Mouse (Mus musculus) MEL (cell line): ENCODE data around the gene 9530077C05Rik.

Source experiments
- CTCF ChIP-seq, 3 experiments: IDR thresholded peaks in 2 of 3; conservative IDR thresholded peaks in 1 of 3; 2 replicates each; pipeline ENCODE4 v1.5.1; 2011 to 2012; ENCODE audit warnings: low read length in 3 of 3, low read depth in 2 of 3, mild to moderate bottlenecking in 2 of 3, improper control_type of control experiment in 1 of 3, inconsistent platforms in 1 of 3, mixed read lengths in 1 of 3, moderate library complexity in 1 of 3; ENCODE audit not compliant: control insufficient read depth in 1 of 3, insufficient read depth in 1 of 3, poor library complexity in 1 of 3, severe bottlenecking in 1 of 3
- JUND ChIP-seq: IDR thresholded peaks from 2 replicates; pipeline ENCODE4 v1.6.1; 2011; ENCODE audit warnings: low read depth, mild to moderate bottlenecking, improper control_type of control experiment, low read length
- MYB ChIP-seq: IDR thresholded peaks from 2 replicates; pipeline ENCODE4 v1.6.1; 2011; ENCODE audit warnings: mild to moderate bottlenecking, low read depth, low read length, improper control_type of control experiment
- USF1 ChIP-seq: IDR thresholded peaks from 2 replicates; pipeline ENCODE4 v1.6.1; 2014; ENCODE audit warnings: low read depth, mild to moderate bottlenecking, inconsistent platforms, low read length, improper control_type of control experiment, moderate library complexity

- TF ChIP-seq JUND (no peak), MYB (no peak), CTCF (IDR thresholded peaks at IDR 0.05 in 2 of 3, conservative IDR thresholded peaks at IDR 0.05 in 1 of 3; ENCODE audit: control insufficient read depth in 1 of 3, insufficient read depth in 1 of 3, low read depth in 2 of 3, low read length in 3 of 3, poor library complexity in 1 of 3, severe bottlenecking in 1 of 3) (no peak), USF1 (no peak)
Measured at GRCm38 (mm10) chr9:22478946-22479345, 67.6 kb downstream of the 9530077C05Rik start.
